Mouse (Mus musculus) thymus, adult 2 months (tissue): Measurements from ENCODE around the gene Tbc1d2b.

ENCODE experiments used
- CTCF ChIP-seq: fragments of 200-500 bp; IDR thresholded peaks from 2 replicates; pipeline ENCODE4 v1.5.1; 2012; ENCODE audit warnings: mild to moderate bottlenecking, control low read depth, low read length, moderate library complexity, borderline replicate concordance; ENCODE audit not compliant: control insufficient read depth, poor library complexity, insufficient read depth; ENCODE audit errors: extremely low read depth
- POLR2A ChIP-seq: fragments of 200-500 bp; IDR thresholded peaks from 2 replicates; pipeline ENCODE4 v1.6.1; 2012; ENCODE audit warnings: mild to moderate bottlenecking, low read length, control low read depth, moderate library complexity; ENCODE audit not compliant: control insufficient read depth, poor library complexity, insufficient read depth; ENCODE audit errors: extremely low read depth

DNA sequence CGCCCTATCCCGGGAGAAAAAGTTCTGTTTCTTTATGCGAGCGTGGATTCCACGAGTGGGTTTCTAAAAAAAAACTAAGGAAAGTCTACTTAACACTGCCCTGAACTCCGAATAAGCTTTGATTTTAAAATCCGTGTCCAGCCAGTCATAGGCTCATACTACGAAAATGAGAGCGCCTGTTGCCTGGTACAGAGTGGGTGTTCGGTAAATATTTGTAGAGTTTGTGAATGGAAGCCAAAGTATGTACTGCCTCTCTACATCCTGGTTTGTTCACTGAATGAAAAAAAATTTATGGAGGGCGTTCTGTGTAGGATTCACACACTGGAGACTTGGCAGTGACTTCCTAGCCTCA lies 316 bp upstream of the Tbc1d2b start:
- TF ChIP-seq POLR2A, result no peak
- TF ChIP-seq CTCF, result no peak
